In genomic region chr5:112411514-112412335, GRCm38 (mm10) we compare ENCODE assay signal across 8 mouse cellular contexts. TPM values are rescaled to one million over a fixed set of nuclear protein-coding genes. Genes with fewer than 3 reads are reported as not detected.
DNase-seq lines count a peak whose midpoint lies in the region; ATAC-seq lines count a peak whose summit lies in the region.
"Had no signal": no experiment of that assay in that cellular context is flagged by ENCODE, and none has a peak within 500 bp of the region (broad histone marks: within the 10 kb centered on the region; RNA-seq: fewer than 3 reads in every experiment).

No protein-coding gene starts in this region.

- 9% methylated on average over 19 of the region's 19 CpGs for WGBS in hindbrain, embryonic 15.5 days
- 16% methylated on average over 19 of the region's 19 CpGs for WGBS in neural tube, embryonic 11.5 days

- no peak overlapping the region for H3K4me3 ChIP-seq in hindbrain, embryonic 15.5 days
- no peak overlapping the region for H3K4me3 ChIP-seq in neural tube, embryonic 11.5 days (ENCODE audit: low read depth, low read length)

- peaks cover 41% of the 10 kb centered on the region for H3K4me1 ChIP-seq in hindbrain, embryonic 15.5 days (replicated peaks)
- peaks cover 9% of the 10 kb centered on the region for H3K4me1 ChIP-seq in neural tube, embryonic 11.5 days (ENCODE audit: control insufficient read depth, insufficient read depth, low read length)

- peak overlapping the region; percentile 40 for H3K4me2 ChIP-seq in hindbrain, embryonic 15.5 days
- peak overlapping the region; percentile 26; the same call in 1 of the 2 replicates for H3K4me2 ChIP-seq in neural tube, embryonic 11.5 days (ENCODE audit: low read depth)

- H3K36me3 ChIP-seq in hindbrain, embryonic 15.5 days = no peaks in the 10 kb centered on the region
- no peaks in the 10 kb centered on the region for H3K36me3 ChIP-seq in neural tube, embryonic 11.5 days (ENCODE audit: control insufficient read depth, insufficient read depth, low read length)

- peak overlapping the region; percentile 52 for H3K27ac ChIP-seq in hindbrain, embryonic 15.5 days (replicated peaks)
- H3K27ac ChIP-seq in neural tube, embryonic 11.5 days (ENCODE audit: low read depth, low read length) = no peak overlapping the region

- no peaks in the 10 kb centered on the region for H3K27me3 ChIP-seq in hindbrain, embryonic 15.5 days
- H3K27me3 ChIP-seq in neural tube, embryonic 11.5 days (ENCODE audit: control insufficient read depth, insufficient read depth, low read length) = no peaks in the 10 kb centered on the region

- DNase-seq in ZHBTc4 (ENCODE audit: low read depth, low spot score) = peak; percentile 54
- DNase-seq in embryo, embryonic 11 days = peak; percentile 74
- peak; percentile 60 for DNase-seq in neural tube, embryonic 11.5 days (ENCODE audit: low spot score)
- no peak for DNase-seq in thymus, postnatal 36 days
- DNase-seq in ovary, postnatal 10 days (ENCODE audit: low spot score) = no peak
- DNase-seq in cerebellum, adult 9-10 months = no peak
- DNase-seq: heart, postnatal 4 days had no signal

- peak; percentile 53 for ATAC-seq in hindbrain, embryonic 15.5 days (ENCODE audit: low FRiP score, low read depth)
- no peak for ATAC-seq in neural tube, embryonic 11.5 days (ENCODE audit: insufficient read depth, low FRiP score, low TSS enrichment)

- no peak overlapping the region for H3K9ac ChIP-seq in hindbrain, embryonic 15.5 days
- no peak overlapping the region for H3K9ac ChIP-seq in neural tube, embryonic 11.5 days (ENCODE audit: low read length)

- H3K9me3 ChIP-seq in hindbrain, embryonic 15.5 days = no peaks in the 10 kb centered on the region
- no peaks in the 10 kb centered on the region for H3K9me3 ChIP-seq in neural tube, embryonic 11.5 days (ENCODE audit: control insufficient read depth, low read length)

RNA-seq across cellular contexts. Expression of gene Asphd2, which starts 17.1 kb away (rescaled TPM):
- 104 and 106 TPM in 2 replicates for polyA plus RNA-seq in hindbrain, embryonic 15.5 days (2015; fragmentation: Nextera tagmentation; extraction: Ambion mirVana)
- polyA plus RNA-seq in neural tube, embryonic 11.5 days (2014; fragmentation: Nextera tagmentation; extraction: Ambion mirVana) = 39.2 and 46.3 TPM in 2 replicates

RNA-seq across cellular contexts. Expression of gene Gm6588, which starts 37.5 kb away (rescaled TPM):
- polyA plus RNA-seq in hindbrain, embryonic 15.5 days (2015; fragmentation: Nextera tagmentation; extraction: Ambion mirVana) = 0.63 and 1.0 TPM in 2 replicates
- 0.16 TPM in 1 of 2 replicates, not detected in the other for polyA plus RNA-seq in neural tube, embryonic 11.5 days (2014; fragmentation: Nextera tagmentation; extraction: Ambion mirVana)

RNA-seq across cellular contexts. Expression of gene Gm6583, which starts 55.9 kb away (rescaled TPM):
- polyA plus RNA-seq in hindbrain, embryonic 15.5 days (2015; fragmentation: Nextera tagmentation; extraction: Ambion mirVana) = 0.10 and 0.25 TPM in 2 replicates
- polyA plus RNA-seq in neural tube, embryonic 11.5 days (2014; fragmentation: Nextera tagmentation; extraction: Ambion mirVana) = 0.20 TPM in 2 replicates

Comparison
In these comparisons a context has a peak if more than half of its experiments do, and no peak if none do; other contexts are left out.
1. DNase-seq: peak in ZHBTc4 (single experiment), embryo, embryonic 11 days (single experiment) and neural tube, embryonic 11.5 days (single experiment); none in thymus, postnatal 36 days (0 of 2), ovary, postnatal 10 days (single experiment) and cerebellum, adult 9-10 months (single experiment).